Mouse (Mus musculus) bone marrow, adult 2 months (tissue): ENCODE results near the gene Chchd6. TPM values are rescaled to one million over a fixed set of nuclear protein-coding genes. Genes with fewer than 3 reads are reported as not detected.

Experiments
- H3K27ac ChIP-seq: fragments of 200-500 bp; 2 replicates; pipeline ENCODE4 v1.5.1; 2012; ENCODE audit warnings: low read depth, mild to moderate bottlenecking, control low read depth, inconsistent platforms, low read length; ENCODE audit not compliant: control insufficient read depth, poor library complexity, insufficient read depth
- H3K4me1 ChIP-seq: fragments of 200-500 bp; 2 replicates; pipeline ENCODE4 v1.6.1; 2011; ENCODE audit warnings: low read length; ENCODE audit not compliant: control insufficient read depth, insufficient read depth
- H3K4me3 ChIP-seq: fragments of 200-500 bp; replicated peaks from 2 replicates; pipeline ENCODE3; 2011; ENCODE audit warnings: mild to moderate bottlenecking, low read depth, low read length, control low read depth; ENCODE audit not compliant: control insufficient read depth
- CTCF ChIP-seq: fragments of 200-500 bp; IDR thresholded peaks from 2 replicates; pipeline ENCODE4 v1.5.1; 2011; ENCODE audit warnings: low read length, control low read depth; ENCODE audit not compliant: control insufficient read depth, insufficient read depth
- POLR2A ChIP-seq: fragments of 200-500 bp; IDR thresholded peaks from 2 replicates; pipeline ENCODE4 v1.6.1; 2011; ENCODE audit warnings: low read depth, mild to moderate bottlenecking, control low read depth, low read length, borderline replicate concordance; ENCODE audit not compliant: control insufficient read depth
- WGBS: fragments of 180-500 bp; shearing (Covaris S2); methylation state at CpG from one replicate; pipeline ENCODE4 v1.1.7; 2018; 5-methylcytosine and 5-hydroxymethylcytosine counted together
- polyA plus RNA-seq: library from polyadenylated mRNA; stranded (reverse); fragments of >200 nt; gene quantifications from 2 replicates; pipeline ENCODE4 v1.2.4, GENCODE M21; 2011; ENCODE audit warnings: low replicate concordance; ENCODE audit not compliant: missing spikeins, insufficient read depth, insufficient read length

The Chchd6 gene
- polyA plus RNA-seq, 1 experiment, result 7.3 TPM

DNA sequence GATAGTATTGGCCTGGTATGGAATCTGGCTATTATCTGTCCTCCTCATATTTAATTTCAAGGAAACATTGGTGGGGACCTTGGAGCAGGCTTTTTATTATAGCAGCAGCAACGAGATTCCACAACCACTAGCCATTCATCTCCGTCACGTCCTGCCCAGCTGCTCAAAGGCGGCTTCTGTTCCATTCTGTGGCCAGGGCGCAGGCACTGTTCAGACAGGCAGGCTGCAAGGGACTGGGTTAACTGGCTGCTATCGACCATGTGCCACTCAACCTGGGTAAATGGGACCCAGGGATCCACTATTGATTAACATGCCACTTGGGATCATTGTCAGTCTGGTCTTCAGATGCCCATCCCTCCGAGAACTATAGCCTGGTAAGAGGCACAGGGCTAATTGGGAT lies 205.7 kb downstream of the Chchd6 start:
- H3K4me3 ChIP-seq, result no peak overlapping the region
- no peak for TF ChIP-seq POLR2A
- no peak for TF ChIP-seq CTCF
- WGBS, result 82% methylated on average over 7 of the region's 7 CpGs
- H3K4me1 ChIP-seq, result no peaks in the 10 kb centered on the region
- no peak overlapping the region for H3K27ac ChIP-seq

DNA sequence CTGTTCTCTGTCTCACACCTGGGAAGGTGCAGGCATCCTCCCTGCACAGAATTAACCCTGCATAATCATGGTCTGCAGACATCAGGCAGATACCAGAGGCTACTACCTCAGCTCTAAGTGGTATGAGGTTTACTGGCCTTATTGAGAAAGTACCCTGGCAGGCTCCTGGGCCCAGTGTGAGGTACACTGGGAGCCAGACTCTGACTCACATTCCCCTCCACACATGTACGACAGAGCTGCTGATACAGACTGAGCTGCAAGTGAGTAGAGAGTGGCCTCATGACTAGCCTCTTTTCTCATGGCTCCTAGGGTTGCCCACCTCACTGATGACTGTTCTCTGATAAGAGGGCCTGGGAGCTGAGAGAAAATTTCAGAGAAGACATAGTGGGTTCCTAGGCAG lies 208.5 kb downstream of the Chchd6 start:
- Histone ChIP-seq H3K27ac (no peak overlapping the region), H3K4me1 (no peaks in the 10 kb centered on the region), H3K4me3 (no peak overlapping the region)
- WGBS, result 68% methylated on average over 1 of the region's 1 CpGs
- no peak for TF ChIP-seq POLR2A
- TF ChIP-seq CTCF, result no peak

DNA sequence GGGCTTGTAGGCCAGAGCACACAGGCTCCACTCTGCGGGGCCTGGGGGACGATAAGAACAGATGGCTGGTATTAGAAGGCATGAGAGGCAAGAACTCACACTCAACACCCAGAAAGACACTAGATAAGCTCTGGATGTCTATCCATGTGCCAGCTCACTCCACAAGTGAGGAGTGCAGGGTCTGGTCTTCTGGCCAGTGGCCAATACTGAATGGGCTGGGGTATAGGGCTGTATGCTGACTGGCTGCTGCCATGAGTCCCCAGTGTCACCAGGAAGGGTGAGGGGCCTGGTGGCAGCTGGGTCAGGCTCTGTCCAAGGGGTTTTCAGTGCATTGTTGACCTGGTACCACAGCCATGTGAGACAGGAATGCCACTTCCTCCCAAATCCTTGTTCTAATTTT lies 210.8 kb downstream of the Chchd6 start:
- Histone ChIP-seq H3K4me3 (no peak overlapping the region), H3K4me1 (no peaks in the 10 kb centered on the region), H3K27ac (no peak overlapping the region)
- TF ChIP-seq CTCF (no peak), POLR2A (no peak)
- 79% methylated on average over 2 of the region's 2 CpGs for WGBS

DNA sequence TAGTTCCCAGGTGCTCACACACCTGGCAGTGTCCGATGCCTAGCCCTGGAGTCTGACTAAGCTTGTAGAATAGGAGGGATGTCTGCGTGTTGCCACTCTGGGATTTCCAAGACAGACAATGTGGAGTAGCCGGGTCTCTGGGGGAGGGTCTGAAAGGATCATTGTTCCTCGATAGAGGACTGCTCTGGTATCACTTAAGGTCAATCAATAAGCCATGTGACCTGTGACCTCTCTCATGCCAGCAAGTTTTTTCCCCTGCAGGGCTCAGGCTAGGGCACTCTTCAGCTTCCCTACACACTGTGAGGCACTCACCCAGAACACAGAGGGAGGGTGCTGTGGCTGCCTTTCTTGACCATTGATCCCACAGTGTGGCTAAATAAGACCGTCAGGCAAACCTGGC lies 213.6 kb downstream of the Chchd6 start:
- no peak overlapping the region for H3K4me3 ChIP-seq
- TF ChIP-seq POLR2A (no peak), CTCF (no peak)
- H3K27ac ChIP-seq, result no peak overlapping the region
- 78% methylated on average over 5 of the region's 5 CpGs for WGBS
- H3K4me1 ChIP-seq, result no peaks in the 10 kb centered on the region

DNA sequence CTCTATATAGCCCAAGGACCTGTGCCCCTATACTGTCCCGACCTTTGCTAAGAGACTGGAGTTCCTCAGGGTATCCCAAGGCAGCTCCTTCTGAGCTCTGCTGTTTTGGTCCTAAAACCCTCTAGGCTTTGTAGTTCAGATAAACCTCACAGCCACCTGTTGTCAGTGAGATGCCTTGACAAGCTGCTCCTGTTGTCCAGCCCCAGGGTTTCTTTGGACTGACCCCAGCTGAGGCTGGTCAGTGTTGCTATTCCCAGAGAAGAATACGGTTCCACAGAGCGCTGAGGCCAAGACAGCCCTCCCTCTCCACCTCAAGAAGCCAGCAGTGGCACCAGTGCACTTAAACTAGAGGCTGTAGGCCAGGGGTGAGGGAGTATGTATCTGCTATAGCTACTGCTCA lies 214.3 kb downstream of the Chchd6 start:
- Histone ChIP-seq H3K4me1 (no peaks in the 10 kb centered on the region), H3K4me3 (no peak overlapping the region), H3K27ac (no peak overlapping the region)
- TF ChIP-seq CTCF (no peak), POLR2A (no peak)
- 83% methylated on average over 3 of the region's 3 CpGs for WGBS

DNA sequence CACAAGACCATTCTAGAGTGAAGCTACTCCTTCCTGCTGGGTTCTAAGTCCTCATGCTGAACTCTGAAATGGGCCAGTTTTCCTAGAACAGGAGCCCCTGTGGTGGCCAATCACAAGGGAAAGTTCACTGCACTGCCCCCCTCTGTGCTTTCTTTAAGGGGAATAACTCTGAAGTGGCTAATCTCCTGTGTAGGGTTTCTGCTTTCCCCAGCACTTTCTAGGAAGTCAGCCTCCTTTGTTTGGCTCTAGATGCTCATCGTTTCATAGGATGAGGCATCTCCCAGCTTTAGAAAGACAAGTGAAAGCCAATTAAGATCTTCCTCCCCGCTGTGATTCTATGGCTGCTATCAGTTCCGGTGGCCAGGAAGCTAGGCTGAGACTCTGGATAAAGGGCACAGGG lies 214.7 kb downstream of the Chchd6 start:
- Histone ChIP-seq H3K4me1 (no peaks in the 10 kb centered on the region), H3K27ac (no peak overlapping the region), H3K4me3 (no peak overlapping the region)
- 79% methylated on average over 3 of the region's 3 CpGs for WGBS
- TF ChIP-seq POLR2A, result no peak
- no peak for TF ChIP-seq CTCF

DNA sequence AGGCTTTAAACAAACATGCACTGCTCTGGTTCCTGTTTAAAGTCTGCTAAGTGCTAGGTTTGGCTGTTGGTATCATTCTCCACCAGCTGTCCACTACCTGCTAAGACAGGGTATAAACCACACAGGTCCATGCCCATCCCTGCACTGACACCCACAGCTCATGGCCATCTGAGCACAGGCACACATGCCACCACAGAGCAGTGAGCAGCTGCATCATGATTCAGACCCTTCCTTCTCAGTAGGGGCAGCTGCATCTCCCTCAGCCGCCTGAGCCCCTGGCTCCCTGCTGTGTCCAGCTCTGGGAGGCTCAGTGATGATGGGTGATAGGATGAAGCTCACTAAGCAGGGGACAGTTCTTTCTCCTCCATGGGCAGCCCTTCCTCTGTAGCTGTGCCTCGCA lies 217.2 kb downstream of the Chchd6 start:
- no peak for TF ChIP-seq CTCF
- no peak for TF ChIP-seq POLR2A
- Histone ChIP-seq H3K4me1 (no peaks in the 10 kb centered on the region), H3K27ac (no peak overlapping the region), H3K4me3 (no peak overlapping the region)
- 69% methylated on average over 2 of the region's 2 CpGs for WGBS

DNA sequence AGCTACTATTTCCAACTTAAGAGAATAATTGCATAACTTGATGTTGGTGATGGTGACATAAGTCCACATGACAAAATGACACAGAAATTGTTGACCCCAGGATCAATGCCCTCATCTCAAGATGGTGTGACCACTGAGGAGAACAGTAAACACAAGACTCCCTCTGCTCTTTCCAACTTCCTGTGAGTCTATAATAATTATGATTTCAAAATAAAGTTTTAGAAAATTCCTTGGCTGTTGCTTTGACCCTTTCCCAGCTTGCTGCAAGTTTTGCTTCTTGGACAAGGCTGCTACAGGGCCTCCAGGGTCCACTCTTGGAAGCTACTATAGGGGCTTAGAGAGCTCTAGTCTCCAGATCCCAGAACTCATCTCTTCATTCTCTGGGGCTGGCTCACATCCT lies 226.6 kb downstream of the Chchd6 start:
- Histone ChIP-seq H3K4me1 (no peaks in the 10 kb centered on the region), H3K4me3 (no peak overlapping the region), H3K27ac (no peak overlapping the region)
- TF ChIP-seq POLR2A, result no peak
- no peak for TF ChIP-seq CTCF

DNA sequence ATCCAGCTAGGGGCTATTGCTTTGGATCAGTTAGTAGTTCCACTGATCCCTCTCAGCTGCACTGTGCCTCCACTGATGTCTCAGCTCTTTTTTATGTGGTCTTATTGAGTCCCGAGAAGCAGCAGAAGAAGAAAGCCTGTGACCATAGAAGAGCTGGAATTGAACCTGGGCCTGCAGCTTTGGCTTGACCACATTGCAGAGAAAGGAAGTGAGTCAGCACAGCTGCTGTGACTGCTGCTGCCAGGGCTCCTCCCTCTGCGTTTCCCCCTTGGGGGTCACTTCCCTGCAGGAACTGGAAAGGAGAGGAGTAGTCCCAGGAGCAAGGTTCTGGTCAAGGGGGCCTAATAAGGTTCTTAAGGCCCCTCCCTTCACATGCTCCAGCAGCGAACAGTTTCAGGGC lies 231.1 kb downstream of the Chchd6 start:
- Histone ChIP-seq H3K4me3 (no peak overlapping the region), H3K27ac (no peak overlapping the region), H3K4me1 (no peaks in the 10 kb centered on the region)
- WGBS, result 22% methylated on average over 3 of the region's 3 CpGs
- TF ChIP-seq POLR2A (no peak), CTCF (no peak)
